Mouse (Mus musculus): ENCODE data around the gene Ror1.

DNA sequence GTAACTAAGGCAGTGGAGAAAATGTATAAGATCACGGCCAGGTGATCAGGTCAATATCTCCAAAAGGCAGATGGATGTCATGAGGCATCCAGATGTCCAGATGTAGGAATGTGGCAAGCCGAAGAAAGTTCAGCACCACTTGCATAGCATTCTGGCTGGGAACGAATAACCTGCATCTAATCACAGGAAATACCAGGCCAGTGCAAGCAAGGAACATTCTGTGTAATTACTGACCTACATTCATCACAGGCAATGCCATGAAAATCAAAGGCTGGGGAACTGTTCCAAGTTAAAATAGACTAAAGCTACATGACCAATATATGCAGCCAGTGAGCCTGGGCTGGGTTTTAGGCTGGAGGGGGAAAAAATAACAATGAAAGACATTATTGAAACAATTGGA, 140.7 kb downstream of the Ror1 start:
- TF ChIP-seq POLR2A (IDR thresholded peaks at IDR 0.05; ENCODE audit: control insufficient read depth, low read depth, low read length) (no peak), CTCF (IDR thresholded peaks at IDR 0.05; ENCODE audit: control insufficient read depth, insufficient read depth, insufficient replicate concordance, low read depth, low read length) (no peak)
